Mouse (Mus musculus): ENCODE results near the gene Rom1. TPM values are rescaled to one million over a fixed set of nuclear protein-coding genes. Genes with fewer than 3 reads are reported as not detected.

Gene Rom1
- polyA plus RNA-seq, 1 experiment from 2014 or later = 1.4 TPM

GRCm38 (mm10) chr19:8965771-8966170 is 36.6 kb upstream of the Rom1 start:
- 83% methylated on average over 8 of the region's 8 CpGs for WGBS
- ATAC-seq (ENCODE audit: low FRiP score) = no peak
- Histone ChIP-seq H3K9ac (peak overlapping the region; percentile 57; the same call in 1 of the 2 replicates), H3K27me3 (ENCODE audit: control insufficient read depth, insufficient read depth, low read length) (no peaks in the 10 kb centered on the region), H3K4me3 (replicated peaks; ENCODE audit: low read length) (0 out of 2 replicates have a peak overlapping the region, but pooled peaks have one; percentile 85), H3K27ac (peak overlapping the region; percentile 0; the same call in 1 of the 2 replicates), H3K4me1 (replicated peaks; ENCODE audit: control insufficient read depth, insufficient read depth, low read length) (peaks cover 20% of the 10 kb centered on the region), H3K36me3 (replicated peaks; ENCODE audit: control insufficient read depth, insufficient read depth) (peaks cover 78% of the 10 kb centered on the region), H3K9me3 (ENCODE audit: control insufficient read depth, low read length) (no peaks in the 10 kb centered on the region), H3K4me2 (replicated peaks) (peak overlapping the region; percentile 48)
- DNase-seq (ENCODE audit: low spot score) = no peak

- Histone ChIP-seq H3K27ac (no peak overlapping the region), H3K4me1 (replicated peaks; ENCODE audit: control insufficient read depth, insufficient read depth, low read length) (peaks cover 20% of the 10 kb centered on the region), H3K36me3 (replicated peaks; ENCODE audit: control insufficient read depth, insufficient read depth) (peaks cover 78% of the 10 kb centered on the region), H3K4me3 (replicated peaks; ENCODE audit: low read length) (no peak overlapping the region), H3K9me3 (ENCODE audit: control insufficient read depth, low read length) (no peaks in the 10 kb centered on the region), H3K4me2 (replicated peaks) (no peak overlapping the region), H3K27me3 (ENCODE audit: control insufficient read depth, insufficient read depth, low read length) (no peaks in the 10 kb centered on the region), H3K9ac (no peak overlapping the region)
- DNase-seq (ENCODE audit: low spot score) (no peak), ATAC-seq (ENCODE audit: low FRiP score) (no peak)
- 90% methylated on average over 11 of the region's 11 CpGs for WGBS
These were observed 35.9 kb upstream of the Rom1 start for GRCm38 (mm10) chr19:8965075-8965474.

DNA sequence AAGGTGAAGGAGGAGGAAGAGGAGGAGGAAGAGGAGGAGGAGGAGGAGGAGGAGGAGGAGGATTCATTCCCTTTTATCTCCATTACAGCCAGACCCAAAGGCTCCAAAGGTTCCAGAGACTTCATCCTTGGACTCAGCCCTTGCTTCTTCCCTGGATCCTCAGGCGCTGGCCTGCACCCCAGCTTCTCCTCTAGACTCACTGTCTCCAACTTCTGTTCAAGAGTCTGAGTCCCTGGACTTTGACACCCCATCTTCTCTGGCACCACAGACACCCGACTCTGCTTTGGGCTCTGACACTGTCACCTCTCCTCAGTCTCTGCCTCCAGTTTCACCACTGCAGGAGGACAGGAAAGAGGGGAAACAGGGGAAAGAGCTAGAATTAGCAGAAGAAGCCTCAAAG is 33.1 kb upstream of the Rom1 start:
- H3K9ac ChIP-seq = no peak overlapping the region
- H3K4me2 ChIP-seq (replicated peaks) = no peak overlapping the region
- no peak for ATAC-seq (ENCODE audit: low FRiP score)
- H3K36me3 ChIP-seq (replicated peaks; ENCODE audit: control insufficient read depth, insufficient read depth) = peaks cover 84% of the 10 kb centered on the region
- H3K9me3 ChIP-seq (ENCODE audit: control insufficient read depth, low read length) = no peaks in the 10 kb centered on the region
- no peak for DNase-seq (ENCODE audit: low spot score)
- H3K4me3 ChIP-seq (replicated peaks; ENCODE audit: low read length) = no peak overlapping the region
- 0 out of 2 replicates have a peak, but pooled peaks cover 9% of the 10 kb centered on the region for H3K4me1 ChIP-seq (replicated peaks; ENCODE audit: control insufficient read depth, insufficient read depth, low read length)
- 87% methylated on average over 2 of the region's 2 CpGs for WGBS
- H3K27me3 ChIP-seq (ENCODE audit: control insufficient read depth, insufficient read depth, low read length) = no peaks in the 10 kb centered on the region
- H3K27ac ChIP-seq = no peak overlapping the region

DNA sequence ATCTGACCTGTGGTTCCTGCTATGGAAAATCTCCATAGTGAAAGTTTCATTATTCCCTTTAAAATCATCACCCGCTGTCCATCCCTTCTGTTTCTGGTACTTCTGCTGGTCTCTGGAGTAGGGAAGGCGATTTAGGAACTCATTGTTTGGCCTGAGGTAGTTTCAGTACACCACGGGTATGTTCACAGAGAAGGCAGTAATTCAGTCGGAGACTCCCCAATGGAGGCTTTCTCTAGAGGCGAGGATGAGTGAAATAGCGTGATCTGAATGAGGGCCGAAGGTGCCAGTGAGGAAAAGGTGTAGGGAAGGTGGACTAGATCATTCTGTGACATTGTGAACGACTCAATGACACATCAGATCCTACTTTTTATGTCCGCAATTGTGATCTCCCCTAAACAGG is 25.0 kb upstream of the Rom1 start:
- peaks cover 66% of the 10 kb centered on the region for H3K36me3 ChIP-seq (replicated peaks; ENCODE audit: control insufficient read depth, insufficient read depth)
- ATAC-seq (ENCODE audit: low FRiP score) = no peak
- DNase-seq (ENCODE audit: low spot score) = no peak
- H3K27me3 ChIP-seq (ENCODE audit: control insufficient read depth, insufficient read depth, low read length) = no peaks in the 10 kb centered on the region
- H3K9me3 ChIP-seq (ENCODE audit: control insufficient read depth, low read length) = no peaks in the 10 kb centered on the region
- peak overlapping the region; percentile 65 for H3K9ac ChIP-seq
- 11% methylated on average over 9 of the region's 9 CpGs for WGBS
- H3K4me3 ChIP-seq (replicated peaks; ENCODE audit: low read length) = peak overlapping the region; percentile 61
- H3K27ac ChIP-seq = peak overlapping the region; percentile 63
- H3K4me2 ChIP-seq (replicated peaks) = peak overlapping the region; percentile 88
- peaks cover 18% of the 10 kb centered on the region for H3K4me1 ChIP-seq (replicated peaks; ENCODE audit: control insufficient read depth, insufficient read depth, low read length)

- H3K4me2 ChIP-seq (replicated peaks) = peak within 1 kb of the TSS; percentile 88
- no peaks in the 10 kb centered on the region for H3K27me3 ChIP-seq (ENCODE audit: control insufficient read depth, insufficient read depth, low read length)
- no peaks in the 10 kb centered on the region for H3K9me3 ChIP-seq (ENCODE audit: control insufficient read depth, low read length)
- DNase-seq (ENCODE audit: low spot score) (peak; percentile 99), ATAC-seq (ENCODE audit: low FRiP score) (peak; percentile 96)
- H3K9ac ChIP-seq = peak within 1 kb of the TSS; percentile 65
- H3K27ac ChIP-seq = peak within 1 kb of the TSS; percentile 84
- 2% methylated on average over 46 of the region's 46 CpGs for WGBS
- H3K36me3 ChIP-seq (replicated peaks; ENCODE audit: control insufficient read depth, insufficient read depth) = peaks cover 66% of the 10 kb centered on the region
- H3K4me3 ChIP-seq (replicated peaks; ENCODE audit: low read length) = peak within 1 kb of the TSS; percentile 61
- H3K4me1 ChIP-seq (replicated peaks; ENCODE audit: control insufficient read depth, insufficient read depth, low read length) = peaks cover 18% of the 10 kb centered on the region
These were observed 24.2 kb upstream of the Rom1 start, which contains the start of gene Tut1 for GRCm38 (mm10) chr19:8953135-8954039. TSS of gene Tut1 (plus strand) at chr19:8953847.

- Histone ChIP-seq H3K4me2 (replicated peaks) (no peak overlapping the region), H3K27me3 (ENCODE audit: control insufficient read depth, insufficient read depth, low read length) (no peaks in the 10 kb centered on the region), H3K4me3 (replicated peaks; ENCODE audit: low read length) (no peak overlapping the region), H3K27ac (peak overlapping the region; percentile 84), H3K36me3 (replicated peaks; ENCODE audit: control insufficient read depth, insufficient read depth) (peaks cover 70% of the 10 kb centered on the region), H3K4me1 (replicated peaks; ENCODE audit: control insufficient read depth, insufficient read depth, low read length) (peaks cover 18% of the 10 kb centered on the region), H3K9me3 (ENCODE audit: control insufficient read depth, low read length) (no peaks in the 10 kb centered on the region), H3K9ac (peak overlapping the region; percentile 59)
- DNase-seq (ENCODE audit: low spot score) = no peak
- WGBS = 80% methylated on average over 9 of the region's 9 CpGs
- ATAC-seq (ENCODE audit: low FRiP score) = no peak
These were observed 23.1 kb upstream of the Rom1 start for GRCm38 (mm10) chr19:8952241-8952640.

DNA sequence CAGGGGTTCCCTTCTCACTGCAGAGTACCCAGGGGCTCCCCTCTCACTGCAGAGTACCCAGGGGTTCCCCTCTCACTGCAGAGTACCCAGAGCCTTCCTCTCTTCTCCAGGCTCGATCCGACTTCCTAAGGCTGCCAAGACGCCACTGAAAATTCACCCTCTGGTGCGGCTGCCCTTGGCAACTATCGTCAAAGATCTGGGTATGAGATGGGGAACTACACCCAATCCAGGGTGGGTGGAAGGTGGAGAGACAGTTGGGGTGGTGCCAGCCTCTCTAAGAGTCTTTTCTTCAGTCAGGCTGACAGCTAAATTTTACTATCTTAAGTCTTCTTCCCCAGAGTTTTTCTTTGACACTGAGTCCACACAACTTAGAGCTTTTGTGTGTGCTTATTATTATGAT is 21.0 kb upstream of the Rom1 start:
- H3K9me3 ChIP-seq (ENCODE audit: control insufficient read depth, low read length) = no peaks in the 10 kb centered on the region
- H3K36me3 ChIP-seq (replicated peaks; ENCODE audit: control insufficient read depth, insufficient read depth) = peaks cover 73% of the 10 kb centered on the region
- 94% methylated on average over 5 of the region's 5 CpGs for WGBS
- H3K4me1 ChIP-seq (replicated peaks; ENCODE audit: control insufficient read depth, insufficient read depth, low read length) = peaks cover 19% of the 10 kb centered on the region
- no peak overlapping the region for H3K27ac ChIP-seq
- no peak overlapping the region for H3K9ac ChIP-seq
- no peak overlapping the region for H3K4me3 ChIP-seq (replicated peaks; ENCODE audit: low read length)
- H3K4me2 ChIP-seq (replicated peaks) = no peak overlapping the region
- ATAC-seq (ENCODE audit: low FRiP score) (no peak), DNase-seq (ENCODE audit: low spot score) (no peak)
- no peaks in the 10 kb centered on the region for H3K27me3 ChIP-seq (ENCODE audit: control insufficient read depth, insufficient read depth, low read length)

- DNase-seq (ENCODE audit: low spot score) (no peak), ATAC-seq (ENCODE audit: low FRiP score) (no peak)
- H3K9ac ChIP-seq = no peak overlapping the region
- peaks cover 84% of the 10 kb centered on the region for H3K36me3 ChIP-seq (replicated peaks; ENCODE audit: control insufficient read depth, insufficient read depth)
- 94% methylated on average over 7 of the region's 7 CpGs for WGBS
- H3K27ac ChIP-seq = no peak overlapping the region
- peaks cover 24% of the 10 kb centered on the region for H3K4me1 ChIP-seq (replicated peaks; ENCODE audit: control insufficient read depth, insufficient read depth, low read length)
- H3K4me2 ChIP-seq (replicated peaks) = no peak overlapping the region
- H3K9me3 ChIP-seq (ENCODE audit: control insufficient read depth, low read length) = no peaks in the 10 kb centered on the region
- H3K27me3 ChIP-seq (ENCODE audit: control insufficient read depth, insufficient read depth, low read length) = no peaks in the 10 kb centered on the region
- H3K4me3 ChIP-seq (replicated peaks; ENCODE audit: low read length) = no peak overlapping the region
These were observed 17.8 kb upstream of the Rom1 start for GRCm38 (mm10) chr19:8946929-8947328.

GRCm38 (mm10) chr19:8945251-8945650 is 16.1 kb upstream of the Rom1 start:
- Histone ChIP-seq H3K27me3 (ENCODE audit: control insufficient read depth, insufficient read depth, low read length) (no peaks in the 10 kb centered on the region), H3K9me3 (ENCODE audit: control insufficient read depth, low read length) (no peaks in the 10 kb centered on the region), H3K9ac (peak overlapping the region; percentile 96; the same call in 1 of the 2 replicates), H3K27ac (no peak overlapping the region; the same call in 1 of the 2 replicates), H3K4me2 (replicated peaks) (peak overlapping the region; percentile 74), H3K4me1 (replicated peaks; ENCODE audit: control insufficient read depth, insufficient read depth, low read length) (peaks cover 30% of the 10 kb centered on the region), H3K4me3 (replicated peaks; ENCODE audit: low read length) (no peak overlapping the region), H3K36me3 (replicated peaks; ENCODE audit: control insufficient read depth, insufficient read depth) (peaks cover 67% of the 10 kb centered on the region)
- WGBS = 77% methylated on average over 6 of the region's 6 CpGs
- no peak for DNase-seq (ENCODE audit: low spot score)
- ATAC-seq (ENCODE audit: low FRiP score) = no peak
